ENCODE assay signal across 20 mouse cellular contexts in genomic region chr6:38863595-38863994, GRCm38 (mm10). TPM values are rescaled to one million over a fixed set of nuclear protein-coding genes. Genes with fewer than 3 reads are reported as not detected.
DNase-seq lines count a peak whose midpoint lies in the region; ATAC-seq and TF ChIP-seq lines count a peak whose summit lies in the region.
"Had no signal": no experiment of that assay in that cellular context is flagged by ENCODE, and none has a peak within 500 bp of the region (broad histone marks: within the 10 kb centered on the region; RNA-seq: fewer than 3 reads in every experiment).

No protein-coding gene starts in this region.

- H3K27ac ChIP-seq in stomach, embryonic 14.5 days (ENCODE audit: low read length), result no peak overlapping the region
- H3K27ac ChIP-seq in stomach, postnatal 0 days (replicated peaks), result no peak overlapping the region
- H3K27ac ChIP-seq in liver, embryonic 15.5 days (replicated peaks), result no peak overlapping the region; the same call in 1 of the 2 replicates
- H3K27ac ChIP-seq in forebrain, embryonic 12.5 days, result no peak overlapping the region
- H3K27ac ChIP-seq: forebrain, embryonic 13.5 days; heart, embryonic 13.5 days; hindbrain, embryonic 13.5 days; lung, embryonic 15.5 days had no signal

- ATAC-seq in stomach, embryonic 14.5 days (ENCODE audit: insufficient number of reproducible peaks, insufficient read depth, low FRiP score, low read depth), result peak; percentile 33; the same call in 1 of the 2 replicates
- no peak for ATAC-seq in stomach, postnatal 0 days (ENCODE audit: low FRiP score, low TSS enrichment)
- ATAC-seq in liver, embryonic 15.5 days (ENCODE audit: insufficient read depth), result peak; percentile 53
- ATAC-seq in forebrain, embryonic 12.5 days (ENCODE audit: low FRiP score), result no peak
- ATAC-seq in inflammation-experienced regulatory T-cells, adult 6 months, result no peak
- ATAC-seq: forebrain, embryonic 13.5 days; intestine, embryonic 16.5 days had no signal

- H3K4me2 ChIP-seq in stomach, embryonic 14.5 days (replicated peaks; ENCODE audit: low read depth, low read length), result no peak overlapping the region
- no peak overlapping the region for H3K4me2 ChIP-seq in stomach, postnatal 0 days (replicated peaks; ENCODE audit: low read depth)
- H3K4me2 ChIP-seq in liver, embryonic 15.5 days, result no peak overlapping the region
- H3K4me2 ChIP-seq in forebrain, embryonic 12.5 days, result no peak overlapping the region
- H3K4me2 ChIP-seq: forebrain, embryonic 13.5 days; heart, embryonic 13.5 days; hindbrain, embryonic 13.5 days; lung, embryonic 15.5 days had no signal

- WGBS in stomach, embryonic 14.5 days, result 7% methylated on average over 3 of the region's 3 CpGs
- WGBS in stomach, postnatal 0 days, result 18% methylated on average over 3 of the region's 3 CpGs
- WGBS in liver, embryonic 15.5 days (ENCODE audit: insufficient replicate concordance), result 36% methylated on average over 3 of the region's 3 CpGs
- 60% methylated on average over 3 of the region's 3 CpGs for WGBS in forebrain, embryonic 12.5 days

- TF ChIP-seq CTCF in stomach, postnatal 0 days (IDR thresholded peaks at IDR 0.05; ENCODE audit: low read depth), result no peak

- no peak overlapping the region for H3K4me3 ChIP-seq in stomach, embryonic 14.5 days (ENCODE audit: low read depth, low read length)
- H3K4me3 ChIP-seq in stomach, postnatal 0 days (ENCODE audit: low read depth, low read length), result no peak overlapping the region
- no peak overlapping the region for H3K4me3 ChIP-seq in liver, embryonic 15.5 days (replicated peaks)
- no peak overlapping the region for H3K4me3 ChIP-seq in forebrain, embryonic 12.5 days (replicated peaks)
- H3K4me3 ChIP-seq: forebrain, embryonic 13.5 days; heart, embryonic 13.5 days; hindbrain, embryonic 13.5 days; lung, embryonic 15.5 days; myocyte had no signal

- H3K36me3 ChIP-seq in stomach, embryonic 14.5 days (ENCODE audit: control insufficient read depth, insufficient read depth, low read length), result no peaks in the 10 kb centered on the region
- H3K36me3 ChIP-seq in stomach, postnatal 0 days (ENCODE audit: control insufficient read depth, insufficient read depth, low read length), result no peaks in the 10 kb centered on the region
- H3K36me3 ChIP-seq in liver, embryonic 15.5 days (replicated peaks), result peaks cover 4% of the 10 kb centered on the region; the same call in 1 of the 2 replicates
- H3K36me3 ChIP-seq in forebrain, embryonic 12.5 days (replicated peaks), result no peaks in the 10 kb centered on the region
- H3K36me3 ChIP-seq: heart, embryonic 13.5 days; hindbrain, embryonic 13.5 days; lung, embryonic 15.5 days had no signal

- no peaks in the 10 kb centered on the region for H3K9me3 ChIP-seq in stomach, embryonic 14.5 days (ENCODE audit: control insufficient read depth, low read depth, low read length)
- no peaks in the 10 kb centered on the region for H3K9me3 ChIP-seq in stomach, postnatal 0 days (ENCODE audit: control insufficient read depth, low read length)
- H3K9me3 ChIP-seq in liver, embryonic 15.5 days (replicated peaks), result no peaks in the 10 kb centered on the region
- no peaks in the 10 kb centered on the region for H3K9me3 ChIP-seq in forebrain, embryonic 12.5 days
- H3K9me3 ChIP-seq: forebrain, embryonic 13.5 days; heart, embryonic 13.5 days; hindbrain, embryonic 13.5 days; lung, embryonic 15.5 days had no signal

- peaks cover 14% of the 10 kb centered on the region; the same call in 1 of the 2 replicates for H3K4me1 ChIP-seq in stomach, embryonic 14.5 days (ENCODE audit: control insufficient read depth, insufficient read depth, low read length)
- no peaks in the 10 kb centered on the region; the same call in 1 of the 2 replicates for H3K4me1 ChIP-seq in stomach, postnatal 0 days (replicated peaks; ENCODE audit: control insufficient read depth, insufficient read depth)
- H3K4me1 ChIP-seq in liver, embryonic 15.5 days (replicated peaks), result peaks cover 88% of the 10 kb centered on the region
- peaks cover 32% of the 10 kb centered on the region for H3K4me1 ChIP-seq in forebrain, embryonic 12.5 days

- H3K27me3 ChIP-seq in stomach, embryonic 14.5 days (ENCODE audit: control insufficient read depth, insufficient read depth, low read length), result no peaks in the 10 kb centered on the region
- no peaks in the 10 kb centered on the region for H3K27me3 ChIP-seq in stomach, postnatal 0 days (ENCODE audit: control insufficient read depth, insufficient read depth, low read length)
- H3K27me3 ChIP-seq in liver, embryonic 15.5 days, result no peaks in the 10 kb centered on the region
- H3K27me3 ChIP-seq in forebrain, embryonic 12.5 days, result no peaks in the 10 kb centered on the region
- H3K27me3 ChIP-seq: forebrain, embryonic 13.5 days; heart, embryonic 13.5 days; hindbrain, embryonic 13.5 days; lung, embryonic 15.5 days had no signal

- DNase-seq in stomach, postnatal 0 days (ENCODE audit: low spot score), result no peak
- DNase-seq in embryo, embryonic 11 days, result peak; percentile 23
- DNase-seq in cerebellum, adult 8-10 months, result no peak
- DNase-seq: adrenal gland, postnatal 36 days; cerebellum, adult 18-20 months; gastrocnemius, postnatal 10 days; heart, adult 11 months; kidney, postnatal 36 days; midbrain, embryonic 14.5 days; thymus, adult 2 months had no signal

- no peak overlapping the region for H3K9ac ChIP-seq in stomach, embryonic 14.5 days (replicated peaks; ENCODE audit: low read depth, low read length)
- H3K9ac ChIP-seq in stomach, postnatal 0 days (ENCODE audit: low read length), result no peak overlapping the region
- no peak overlapping the region for H3K9ac ChIP-seq in liver, embryonic 15.5 days
- H3K9ac ChIP-seq in forebrain, embryonic 12.5 days, result no peak overlapping the region
- H3K9ac ChIP-seq: forebrain, embryonic 13.5 days; heart, embryonic 13.5 days; hindbrain, embryonic 13.5 days; lung, embryonic 15.5 days had no signal

- TF ChIP-seq EP300 in stomach, postnatal 0 days (optimal IDR thresholded peaks at IDR 0.05), result no peak

RNA-seq across cellular contexts. Expression of gene Tbxas1, which starts 11.6 kb away (rescaled TPM):
- 2.1 and 3.3 TPM in 2 replicates for polyA plus RNA-seq in stomach, embryonic 14.5 days (2014; fragmentation: Nextera tagmentation; extraction: Ambion mirVana)
- polyA plus RNA-seq in stomach, postnatal 0 days (2015; fragmentation: Nextera tagmentation; extraction: Ambion mirVana), result 1.9 and 2.0 TPM in 2 replicates
- polyA plus RNA-seq in liver, embryonic 15.5 days (2015; fragmentation: Nextera tagmentation; extraction: Ambion mirVana), result 9.0 and 10.4 TPM in 2 replicates
- 1.5 and 1.8 TPM in 2 replicates for polyA plus RNA-seq in forebrain, embryonic 12.5 days (2016; fragmentation: Nextera tagmentation; extraction: Ambion mirVana)
- under 1 TPM; 0.21 to 0.37 (median 0.25) TPM for polyA plus RNA-seq in inflammation-experienced regulatory T-cells, adult 6 months (2017; shearing (Covaris generic))
- polyA plus RNA-seq: myocyte had no signal

RNA-seq across cellular contexts. Expression of gene Hipk2, which starts 12.4 kb away (rescaled TPM):
- polyA plus RNA-seq in stomach, embryonic 14.5 days (2014; fragmentation: Nextera tagmentation; extraction: Ambion mirVana), result 31.8 and 34.3 TPM in 2 replicates
- 13.7 and 13.9 TPM in 2 replicates for polyA plus RNA-seq in stomach, postnatal 0 days (2015; fragmentation: Nextera tagmentation; extraction: Ambion mirVana)
- polyA plus RNA-seq in liver, embryonic 15.5 days (2015; fragmentation: Nextera tagmentation; extraction: Ambion mirVana), result 18.0 and 23.4 TPM in 2 replicates
- polyA plus RNA-seq in forebrain, embryonic 12.5 days (2016; fragmentation: Nextera tagmentation; extraction: Ambion mirVana), result 36.6 and 37.2 TPM in 2 replicates
- 10 to 100 TPM; 10.2 to 17.9 (median 17.6) TPM for polyA plus RNA-seq in inflammation-experienced regulatory T-cells, adult 6 months (2017; shearing (Covaris generic))

Comparison
In these comparisons a context has a peak if more than half of its experiments do, and no peak if none do; other contexts are left out.
1. ATAC-seq: peak in stomach, embryonic 14.5 days (single experiment) and liver, embryonic 15.5 days (single experiment); none in stomach, postnatal 0 days (single experiment), forebrain, embryonic 12.5 days (single experiment) and inflammation-experienced regulatory T-cells, adult 6 months (single experiment).